Mouse (Mus musculus): ENCODE data around the gene Dnmt3a. TPM values are rescaled to one million over a fixed set of nuclear protein-coding genes. Genes with fewer than 3 reads are reported as not detected.

The Dnmt3a gene
- polyA plus RNA-seq, 1 experiment from 2014 or later: 24.3 TPM

DNA sequence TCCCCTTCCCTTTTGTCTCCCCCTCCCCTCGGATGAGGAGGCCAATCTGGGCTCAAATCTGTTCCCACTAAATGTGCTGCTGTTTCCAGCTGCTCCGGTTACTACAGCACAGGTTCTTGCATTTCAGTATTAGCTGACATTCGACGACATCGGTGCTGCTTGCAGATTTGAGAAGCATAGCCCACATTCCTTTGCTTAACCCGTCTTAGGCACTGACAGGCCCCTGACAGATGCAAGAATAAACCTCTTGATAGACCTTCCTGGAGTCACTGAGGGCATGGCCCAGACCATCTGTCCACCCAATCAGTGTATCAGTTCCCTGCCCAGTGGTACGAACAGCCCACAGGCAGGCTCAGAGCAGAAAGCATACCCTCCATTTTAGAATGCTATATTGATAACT lies 38.1 kb downstream of the Dnmt3a start:
- Histone ChIP-seq H3K4me1 (ENCODE audit: insufficient read depth) (no peaks in the 10 kb centered on the region), H3K4me3 (ENCODE audit: low read depth, low read length) (no peak overlapping the region), H3K27ac (ENCODE audit: low read depth) (no peak overlapping the region), H3K4me2 (ENCODE audit: low read depth, low read length) (no peak overlapping the region), H3K36me3 (replicated peaks; ENCODE audit: insufficient read depth, low read length) (peaks cover 16% of the 10 kb centered on the region; the same call in 1 of the 2 replicates), H3K9ac (replicated peaks) (no peak overlapping the region), H3K9me3 (ENCODE audit: low read length) (no peaks in the 10 kb centered on the region), H3K27me3 (ENCODE audit: insufficient read depth, low read length) (no peaks in the 10 kb centered on the region)
- ATAC-seq (no peak), DNase-seq (no peak)
- WGBS (ENCODE audit: insufficient replicate concordance): 69% methylated on average over 7 of the region's 7 CpGs
- TF ChIP-seq CTCF (IDR thresholded peaks at IDR 0.05; ENCODE audit: low read depth) (no peak), EP300 (IDR thresholded peaks at IDR 0.05; ENCODE audit: low read depth) (no peak)

DNA sequence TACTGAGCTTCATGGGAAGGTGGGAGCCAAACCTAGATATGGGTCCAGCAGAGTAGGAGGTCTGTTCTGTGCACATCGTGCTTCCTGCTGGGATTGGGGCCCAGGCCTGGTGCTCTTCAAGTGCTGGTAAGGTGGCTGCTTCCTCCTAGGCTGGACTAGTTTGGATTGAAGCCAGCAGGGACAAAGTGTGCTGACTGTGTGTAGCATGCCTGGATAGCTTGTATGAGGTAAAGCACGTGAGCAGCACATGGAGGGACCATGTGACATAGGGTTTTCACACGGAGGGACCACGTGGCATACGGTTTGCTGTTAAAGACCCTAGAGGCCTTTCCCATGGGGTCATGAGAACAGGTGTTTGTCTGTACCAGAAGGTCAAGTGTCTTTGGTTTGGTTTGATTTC lies 38.5 kb downstream of the Dnmt3a start:
- Histone ChIP-seq H3K27ac (ENCODE audit: low read depth) (no peak overlapping the region), H3K4me3 (ENCODE audit: low read depth, low read length) (no peak overlapping the region), H3K4me2 (ENCODE audit: low read depth, low read length) (no peak overlapping the region), H3K27me3 (ENCODE audit: insufficient read depth, low read length) (no peaks in the 10 kb centered on the region), H3K36me3 (replicated peaks; ENCODE audit: insufficient read depth, low read length) (peaks cover 12% of the 10 kb centered on the region; the same call in 1 of the 2 replicates), H3K9ac (replicated peaks) (no peak overlapping the region), H3K9me3 (ENCODE audit: low read length) (no peaks in the 10 kb centered on the region), H3K4me1 (ENCODE audit: insufficient read depth) (no peaks in the 10 kb centered on the region)
- TF ChIP-seq EP300 (IDR thresholded peaks at IDR 0.05; ENCODE audit: low read depth) (no peak), CTCF (IDR thresholded peaks at IDR 0.05; ENCODE audit: low read depth) (no peak)
- ATAC-seq (no peak), DNase-seq (no peak)
- 75% methylated on average over 5 of the region's 5 CpGs for WGBS (ENCODE audit: insufficient replicate concordance)

- Histone ChIP-seq H3K4me2 (ENCODE audit: low read depth, low read length) (no peak overlapping the region), H3K4me1 (ENCODE audit: insufficient read depth) (no peaks in the 10 kb centered on the region), H3K9ac (replicated peaks) (no peak overlapping the region), H3K9me3 (ENCODE audit: low read length) (no peaks in the 10 kb centered on the region), H3K27me3 (ENCODE audit: insufficient read depth, low read length) (no peaks in the 10 kb centered on the region), H3K4me3 (ENCODE audit: low read depth, low read length) (no peak overlapping the region), H3K36me3 (replicated peaks; ENCODE audit: insufficient read depth, low read length) (peaks cover 18% of the 10 kb centered on the region; the same call in 1 of the 2 replicates), H3K27ac (ENCODE audit: low read depth) (no peak overlapping the region)
- ATAC-seq (no peak), DNase-seq (no peak)
- 85% methylated on average over 13 of the region's 13 CpGs for WGBS (ENCODE audit: insufficient replicate concordance)
- TF ChIP-seq EP300 (IDR thresholded peaks at IDR 0.05; ENCODE audit: low read depth) (no peak), CTCF (IDR thresholded peaks at IDR 0.05; ENCODE audit: low read depth) (no peak)
Observed at GRCm38 (mm10) chr12:3849481-3849880, 43.7 kb downstream of the Dnmt3a start.

GRCm38 (mm10) chr12:3850165-3850564 lies 44.4 kb downstream of the Dnmt3a start:
- Histone ChIP-seq H3K27ac (ENCODE audit: low read depth) (no peak overlapping the region), H3K4me2 (ENCODE audit: low read depth, low read length) (no peak overlapping the region), H3K9ac (replicated peaks) (no peak overlapping the region), H3K4me1 (ENCODE audit: insufficient read depth) (peaks cover 4% of the 10 kb centered on the region; the same call in 1 of the 2 replicates), H3K4me3 (ENCODE audit: low read depth, low read length) (no peak overlapping the region), H3K36me3 (replicated peaks; ENCODE audit: insufficient read depth, low read length) (peaks cover 14% of the 10 kb centered on the region; the same call in 1 of the 2 replicates), H3K9me3 (ENCODE audit: low read length) (no peaks in the 10 kb centered on the region), H3K27me3 (ENCODE audit: insufficient read depth, low read length) (no peaks in the 10 kb centered on the region)
- 60% methylated on average over 5 of the region's 5 CpGs for WGBS (ENCODE audit: insufficient replicate concordance)
- ATAC-seq: no peak
- DNase-seq: no peak
- TF ChIP-seq CTCF (IDR thresholded peaks at IDR 0.05; ENCODE audit: low read depth) (no peak), EP300 (IDR thresholded peaks at IDR 0.05; ENCODE audit: low read depth) (no peak)

- Histone ChIP-seq H3K27ac (ENCODE audit: low read depth) (no peak overlapping the region), H3K36me3 (replicated peaks; ENCODE audit: insufficient read depth, low read length) (peaks cover 14% of the 10 kb centered on the region; the same call in 1 of the 2 replicates), H3K4me2 (ENCODE audit: low read depth, low read length) (no peak overlapping the region), H3K27me3 (ENCODE audit: insufficient read depth, low read length) (no peaks in the 10 kb centered on the region), H3K4me1 (ENCODE audit: insufficient read depth) (peaks cover 7% of the 10 kb centered on the region), H3K4me3 (ENCODE audit: low read depth, low read length) (no peak overlapping the region), H3K9ac (replicated peaks) (no peak overlapping the region), H3K9me3 (ENCODE audit: low read length) (no peaks in the 10 kb centered on the region)
- DNase-seq: no peak
- 56% methylated on average over 6 of the region's 6 CpGs for WGBS (ENCODE audit: insufficient replicate concordance)
- no peak for ATAC-seq
- TF ChIP-seq CTCF (IDR thresholded peaks at IDR 0.05; ENCODE audit: low read depth) (no peak), EP300 (IDR thresholded peaks at IDR 0.05; ENCODE audit: low read depth) (no peak)
Observed at GRCm38 (mm10) chr12:3850731-3851130, 44.9 kb downstream of the Dnmt3a start.

DNA sequence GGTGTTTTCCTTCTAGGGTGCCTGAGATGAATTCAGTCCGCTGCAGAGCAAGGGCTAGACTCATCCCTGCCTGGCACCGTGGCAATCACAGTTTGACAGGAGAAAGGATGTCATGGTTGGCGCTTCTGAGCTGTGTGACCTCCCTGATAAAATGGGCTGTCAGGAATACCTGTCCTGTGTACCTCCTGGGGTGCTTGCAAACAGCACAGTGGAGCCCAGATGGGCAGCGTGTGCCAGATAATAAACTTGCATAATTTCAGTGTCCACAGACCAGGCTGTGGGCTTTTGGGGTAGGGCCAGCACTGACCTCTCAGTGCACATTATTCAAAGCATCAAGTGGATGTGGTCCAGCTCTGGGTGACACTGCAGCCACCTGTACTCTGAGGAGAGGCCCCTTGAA lies 45.4 kb downstream of the Dnmt3a start:
- Histone ChIP-seq H3K9me3 (ENCODE audit: low read length) (no peaks in the 10 kb centered on the region), H3K4me1 (ENCODE audit: insufficient read depth) (peaks cover 9% of the 10 kb centered on the region), H3K9ac (replicated peaks) (no peak overlapping the region), H3K36me3 (replicated peaks; ENCODE audit: insufficient read depth, low read length) (peaks cover 14% of the 10 kb centered on the region; the same call in 1 of the 2 replicates), H3K27ac (ENCODE audit: low read depth) (no peak overlapping the region), H3K4me2 (ENCODE audit: low read depth, low read length) (no peak overlapping the region), H3K27me3 (ENCODE audit: insufficient read depth, low read length) (no peaks in the 10 kb centered on the region), H3K4me3 (ENCODE audit: low read depth, low read length) (no peak overlapping the region)
- no peak for TF ChIP-seq EP300 (IDR thresholded peaks at IDR 0.05; ENCODE audit: low read depth)
- TF ChIP-seq CTCF (IDR thresholded peaks at IDR 0.05; ENCODE audit: low read depth): no peak
- DNase-seq (no peak), ATAC-seq (no peak)
- 77% methylated on average over 4 of the region's 4 CpGs for WGBS (ENCODE audit: insufficient replicate concordance)

DNA sequence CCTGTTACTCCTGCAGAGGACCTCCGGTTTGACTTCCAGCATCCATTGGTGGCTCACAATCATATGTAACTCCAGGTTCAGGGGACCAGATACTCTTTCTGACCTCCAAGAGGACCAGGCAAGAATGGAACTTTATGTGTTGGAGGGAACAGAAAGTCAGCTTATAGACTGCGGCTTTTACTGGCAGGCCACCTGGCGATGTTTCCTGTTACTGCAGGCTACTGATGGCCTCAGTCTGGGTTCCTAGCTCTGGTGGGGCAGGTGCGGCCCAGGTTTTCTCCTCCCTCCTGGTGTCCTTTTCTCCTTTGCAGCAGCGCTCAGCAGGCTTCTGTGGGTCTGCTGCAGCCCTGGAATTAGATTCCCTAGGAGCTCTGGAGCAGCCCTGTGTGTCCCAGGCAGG lies 46.7 kb downstream of the Dnmt3a start:
- Histone ChIP-seq H3K4me1 (ENCODE audit: insufficient read depth) (peaks cover 16% of the 10 kb centered on the region), H3K27me3 (ENCODE audit: insufficient read depth, low read length) (no peaks in the 10 kb centered on the region), H3K9me3 (ENCODE audit: low read length) (no peaks in the 10 kb centered on the region), H3K36me3 (replicated peaks; ENCODE audit: insufficient read depth, low read length) (peaks cover 14% of the 10 kb centered on the region; the same call in 1 of the 2 replicates), H3K27ac (ENCODE audit: low read depth) (no peak overlapping the region), H3K4me3 (ENCODE audit: low read depth, low read length) (no peak overlapping the region), H3K9ac (replicated peaks) (no peak overlapping the region), H3K4me2 (ENCODE audit: low read depth, low read length) (no peak overlapping the region)
- TF ChIP-seq CTCF (IDR thresholded peaks at IDR 0.05; ENCODE audit: low read depth) (peak; percentile 51), EP300 (IDR thresholded peaks at IDR 0.05; ENCODE audit: low read depth) (no peak)
- 54% methylated on average over 5 of the region's 5 CpGs for WGBS (ENCODE audit: insufficient replicate concordance)
- ATAC-seq: no peak
- no peak for DNase-seq
